Mouse (Mus musculus) inflammation-experienced regulatory T-cells, adult 6 months (primary cell): ENCODE measurements at regions not wholly inside any gene's neighbourhood (a gene's known extent, or its start where the extent isn't known, plus 50 kb on each side); places are given as distances from the start of the nearest gene placed in this dataset.
A peak's percentile ranks its signal among the peaks of the same experiment; 100 is the strongest.
"Not testable (repeated sequence)": the region's sequence is repeated elsewhere in the genome, so short reads cannot be mapped to it uniquely, and the experiment has no call there.

ENCODE experiments used
- ATAC-seq: one replicate; pipeline ENCODE4 v1.8.0; 2017

DNA sequence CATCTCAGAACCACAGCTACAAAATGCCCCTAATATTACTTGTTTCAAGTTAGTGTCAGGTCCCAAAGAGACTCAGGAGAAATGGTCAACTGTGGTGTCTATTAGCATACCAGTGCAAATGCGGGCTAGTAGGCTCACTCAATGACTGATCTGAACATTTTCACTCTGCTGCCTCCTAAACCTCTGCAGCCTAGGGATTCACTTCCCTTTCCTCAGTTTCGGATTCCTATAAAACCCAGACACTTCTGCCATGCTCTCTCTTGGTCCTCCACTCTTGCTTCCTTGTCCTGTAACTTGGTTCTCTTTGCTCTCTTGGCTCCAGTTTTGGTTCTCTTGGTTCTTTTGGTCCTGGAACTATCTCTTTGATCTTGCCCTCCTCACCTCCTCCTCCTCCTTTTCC, 206.3 kb upstream of the Spef2 start:
- no peak for ATAC-seq

GRCm38 (mm10) chr15:9974999-9975398, 202.0 kb upstream of the Prlr start:
- no peak for ATAC-seq

DNA sequence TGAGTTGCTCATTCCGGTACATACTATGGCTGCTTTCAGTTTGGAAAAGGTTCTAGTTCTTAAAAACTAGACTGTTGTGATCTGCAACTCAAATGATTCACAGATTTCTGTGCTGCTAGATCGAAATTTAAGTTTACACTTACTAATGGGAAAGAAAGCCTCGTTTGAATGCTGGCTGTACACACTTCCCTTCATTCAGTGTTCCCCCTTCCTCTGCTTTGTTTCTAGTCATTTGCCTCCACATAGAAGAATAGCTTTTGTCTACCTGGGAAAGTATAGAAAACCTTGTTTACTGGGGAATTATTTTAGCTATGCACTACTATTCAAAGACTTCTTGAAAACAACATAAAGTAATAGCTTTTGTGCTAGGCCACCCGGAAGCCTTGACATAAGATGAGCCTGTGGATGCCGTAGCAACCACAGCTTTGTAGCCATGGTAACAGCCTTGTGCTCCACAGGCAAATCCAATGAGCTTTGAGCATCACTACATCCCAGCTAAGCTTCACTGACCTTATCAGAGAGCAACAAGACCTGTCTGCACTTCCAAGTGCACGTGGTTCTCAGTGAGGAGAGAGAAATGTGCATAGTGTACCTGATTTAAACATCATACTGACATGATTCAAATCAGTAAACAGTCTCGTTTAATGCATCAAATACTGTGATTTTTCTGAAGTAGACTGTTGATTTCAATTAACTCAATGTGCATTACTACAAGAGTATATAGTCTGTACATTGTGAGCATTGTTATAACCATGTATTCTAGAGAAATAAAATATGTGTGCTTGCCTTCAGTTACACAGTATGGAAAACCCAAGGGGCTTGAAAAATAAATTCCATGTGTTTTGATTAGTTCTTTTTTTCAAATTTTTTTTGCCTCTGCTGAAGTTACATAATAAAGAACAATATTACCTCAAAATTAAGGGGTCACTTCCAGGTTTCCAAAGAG, 165.5 kb upstream of the Prlr start:
- ATAC-seq = no peak

DNA sequence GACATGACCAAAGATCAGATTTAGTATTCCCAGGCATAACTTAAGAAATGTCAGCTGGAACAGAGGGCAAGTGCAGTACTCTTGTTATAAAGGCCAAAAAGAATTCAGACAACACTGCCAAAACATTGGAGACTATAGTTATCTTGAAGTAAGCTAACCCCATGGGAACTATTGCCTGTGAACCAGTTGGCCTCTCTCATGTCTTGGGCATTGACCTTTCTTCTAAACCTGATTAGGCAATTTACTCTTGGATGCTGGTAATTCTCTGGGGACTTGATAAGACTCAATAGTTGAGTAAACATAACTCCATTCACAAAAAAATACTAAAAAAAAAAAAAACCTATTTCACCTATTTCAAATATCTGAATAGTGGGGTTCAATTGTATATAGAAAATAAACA, 159.8 kb upstream of the Prlr start:
- no peak for ATAC-seq

DNA sequence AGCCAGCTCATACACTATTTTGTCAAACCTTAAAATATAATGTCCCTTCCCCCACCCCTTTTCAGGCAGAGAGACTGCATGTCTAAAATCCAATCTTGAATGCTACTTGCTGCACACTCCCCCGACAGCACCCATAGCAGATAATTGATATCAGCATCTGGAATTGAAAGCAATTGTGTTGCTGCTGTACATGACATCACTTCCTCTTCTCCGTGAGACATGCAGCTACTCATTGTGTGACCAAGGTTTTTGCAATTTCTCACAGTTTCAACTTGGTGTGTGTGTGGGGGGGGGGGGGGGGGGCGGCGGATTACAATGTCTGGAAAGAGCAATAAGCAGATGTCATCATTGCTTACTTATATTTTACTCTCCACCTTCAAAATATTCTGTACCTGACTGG, 147.1 kb upstream of the Prlr start:
- ATAC-seq = peak; percentile 46

- ATAC-seq = peak; percentile 88
Measured at GRCm38 (mm10) chr15:10035561-10035960, 141.5 kb upstream of the Prlr start.

GRCm38 (mm10) chr15:10036576-10036975, 140.5 kb upstream of the Prlr start:
- not testable (repeated sequence) for ATAC-seq

- ATAC-seq = no peak
Measured at GRCm38 (mm10) chr15:10073580-10073979, 103.5 kb upstream of the Prlr start.

- peak; percentile 90 for ATAC-seq
Measured at GRCm38 (mm10) chr15:10074916-10075315, 102.1 kb upstream of the Prlr start.

GRCm38 (mm10) chr15:10075391-10076060, 101.5 kb upstream of the Prlr start:
- peak; percentile 39 for ATAC-seq

DNA sequence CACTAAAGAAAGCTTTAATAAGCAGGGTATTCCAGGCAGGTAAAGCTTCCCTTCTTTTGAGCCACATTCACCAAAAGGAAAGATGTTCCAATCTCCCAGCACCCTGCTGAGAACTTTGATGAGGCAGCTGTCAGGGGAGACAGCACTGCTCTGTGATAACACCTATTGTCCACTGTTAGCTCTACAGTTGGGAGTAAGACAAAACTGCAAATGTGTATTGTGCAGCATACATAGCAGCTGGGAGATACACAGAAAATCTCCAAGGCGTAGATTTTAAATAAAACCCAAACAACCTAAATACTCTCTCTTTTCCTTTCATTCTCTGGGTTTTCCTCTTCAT, 101.0 kb upstream of the Prlr start:
- no peak for ATAC-seq

DNA sequence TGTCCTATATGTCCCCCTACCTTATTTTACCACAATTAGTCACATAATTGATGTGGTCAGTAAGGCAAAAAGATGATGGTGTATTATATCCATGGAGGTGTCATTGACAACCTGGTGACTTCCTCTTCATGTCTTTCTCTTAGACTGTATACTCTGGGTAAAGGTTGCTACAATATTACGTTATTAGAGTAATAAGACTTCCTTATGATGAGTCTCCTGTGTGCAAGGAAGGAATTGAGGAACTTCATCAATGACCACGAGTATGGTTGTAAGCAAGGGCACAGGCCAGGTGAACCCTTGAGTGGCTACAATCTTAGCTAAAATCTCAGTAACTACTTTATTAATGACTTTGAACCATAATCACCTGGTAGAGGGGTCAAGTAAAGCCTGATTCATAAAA, 98.6 kb upstream of the Prlr start:
- ATAC-seq = no peak

GRCm38 (mm10) chr15:10079510-10079909, 97.5 kb upstream of the Prlr start:
- ATAC-seq = no peak

DNA sequence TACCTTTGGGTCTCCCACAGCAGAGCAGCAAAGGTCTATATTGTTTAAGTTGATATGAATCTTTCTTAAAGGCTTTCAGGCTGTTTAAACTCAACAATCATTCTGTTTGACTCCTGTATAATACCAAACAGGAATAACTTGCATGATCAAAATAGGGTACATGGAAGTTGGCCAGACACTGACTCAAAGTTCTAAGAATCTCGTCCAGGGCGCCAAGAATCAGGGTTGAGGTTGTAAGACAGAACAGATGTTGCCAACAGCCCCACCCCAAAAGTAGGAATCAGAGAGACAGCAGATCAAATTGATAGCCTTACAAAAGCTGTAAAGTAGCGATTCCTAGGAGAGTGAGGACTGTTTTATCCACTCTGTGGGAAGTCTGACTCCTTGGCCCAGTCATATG, 88.3 kb upstream of the Prlr start:
- no peak for ATAC-seq

DNA sequence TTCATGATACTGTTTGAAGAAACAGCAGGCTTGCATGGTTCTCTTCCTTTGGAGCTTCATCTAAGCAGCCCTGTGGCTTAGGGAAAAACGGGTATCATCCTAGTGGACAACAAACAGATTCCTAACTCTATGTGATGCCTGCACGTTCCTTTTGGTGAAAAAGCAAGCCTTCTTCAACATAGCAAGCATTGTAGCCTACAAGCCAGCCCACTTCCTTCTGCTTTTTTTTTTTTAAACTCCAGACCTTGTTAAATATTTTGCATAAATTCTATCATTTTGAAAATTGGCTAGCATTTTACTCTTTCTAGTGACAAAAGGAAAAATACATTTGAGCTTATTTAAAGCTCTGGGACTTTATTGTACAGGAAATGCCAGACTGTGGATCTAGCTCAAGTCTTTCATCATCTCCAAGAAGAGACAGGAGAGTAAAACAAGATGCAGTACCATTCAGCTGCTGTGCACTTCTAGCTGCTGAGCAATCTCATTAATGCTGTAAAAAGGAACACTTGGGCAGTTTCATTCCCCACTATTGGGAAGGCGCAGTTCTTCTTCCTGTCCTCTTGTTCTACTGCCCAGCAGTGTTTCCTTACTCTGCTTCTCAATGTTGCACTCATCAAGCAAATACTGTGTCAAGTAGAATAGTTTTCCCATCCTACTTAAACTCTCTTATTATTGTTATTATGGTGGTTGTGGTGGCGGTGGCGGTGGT, 86.5 kb upstream of the Prlr start:
- no peak for ATAC-seq

DNA sequence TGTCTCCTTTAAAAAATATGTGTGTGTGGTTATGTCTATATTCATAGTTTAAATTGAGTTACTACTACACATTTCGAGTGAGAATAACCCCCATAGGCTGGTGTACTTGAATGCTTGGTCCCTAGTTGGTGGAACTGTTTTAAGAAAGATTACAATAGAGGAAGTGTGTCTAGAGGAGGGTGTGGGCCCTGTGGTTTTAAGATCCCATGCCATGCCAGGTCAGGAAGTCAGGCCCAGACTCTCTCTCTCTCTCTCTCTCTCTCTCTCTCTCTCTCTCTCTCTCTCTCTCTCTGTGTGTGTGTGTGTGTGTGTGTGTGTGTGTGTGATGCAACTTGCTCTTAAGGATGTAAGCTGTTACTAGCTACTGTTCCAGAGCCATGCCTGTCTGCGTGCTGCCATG, 73.7 kb upstream of the Prlr start:
- ATAC-seq = peak; percentile 58

DNA sequence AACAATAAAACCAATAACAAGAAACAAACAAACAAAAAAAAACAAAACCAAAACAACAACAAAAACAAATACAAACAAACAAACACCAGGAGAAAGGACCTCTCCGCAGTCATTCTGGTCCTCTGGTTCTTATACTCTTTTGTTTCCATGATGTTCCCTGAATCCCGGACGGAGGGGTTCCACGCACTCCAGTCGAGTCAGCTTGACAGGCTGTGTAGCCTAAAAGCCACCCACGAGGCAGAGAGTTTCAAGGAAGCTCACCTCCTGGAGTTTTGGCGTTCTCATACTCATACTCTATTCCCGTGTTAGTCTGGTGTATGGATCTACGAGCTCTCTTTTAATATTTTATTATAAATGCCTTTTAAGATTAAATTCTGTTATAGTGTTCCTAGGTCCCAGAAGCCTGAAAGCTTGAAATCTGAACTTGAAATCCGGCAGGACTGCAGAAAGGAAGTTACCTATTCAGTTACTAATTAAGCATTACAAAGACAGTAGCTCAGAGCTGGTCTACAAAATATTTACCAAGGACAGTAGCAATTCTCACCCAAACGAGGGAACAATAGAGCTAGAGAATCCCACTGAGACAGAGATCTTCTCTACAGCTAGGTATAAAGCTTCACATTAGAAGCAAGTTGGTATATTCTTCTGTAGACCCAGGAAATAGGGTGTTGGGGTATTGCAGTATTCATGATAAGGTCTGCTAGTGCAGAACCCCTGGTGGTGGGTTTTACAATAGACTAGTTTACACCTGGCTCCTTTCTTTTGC, 71.6 kb upstream of the Prlr start:
- not testable (repeated sequence) for ATAC-seq

GRCm38 (mm10) chr15:10106853-10107252, 70.2 kb upstream of the Prlr start:
- no peak for ATAC-seq
